ENCODE assay signal across 26 mouse cellular contexts in the genomic region with DNA sequence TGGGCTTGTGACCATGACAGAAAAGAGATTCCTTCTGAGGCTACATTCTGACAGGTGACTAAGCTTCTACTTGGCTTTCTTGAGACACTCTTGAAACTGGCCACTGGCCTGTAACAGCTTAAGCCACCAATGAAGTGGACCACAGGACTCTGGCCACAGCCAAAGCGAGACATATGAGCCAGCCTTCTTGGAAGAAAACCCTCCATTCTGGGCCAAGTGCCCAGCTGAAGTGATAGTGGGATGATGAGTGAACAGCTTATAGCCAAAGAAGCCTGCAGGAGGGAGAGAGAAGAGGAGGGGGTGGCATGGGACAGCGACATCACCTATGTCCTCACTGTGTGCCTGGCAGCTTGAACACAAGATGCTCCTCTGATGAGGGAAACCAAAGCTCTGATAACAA.
A peak's percentile ranks its signal among the peaks of the same experiment; 100 is the strongest.
DNase-seq lines count a peak whose midpoint lies in the region; ATAC-seq lines count a peak whose summit lies in the region.
"Had no signal": no experiment of that assay in that cellular context is flagged by ENCODE, and none has a peak within 500 bp of the region (broad histone marks: within the 10 kb centered on the region; RNA-seq: fewer than 3 reads in every experiment).

No protein-coding gene starts in this region.

- no peak overlapping the region for H3K9ac ChIP-seq in midbrain, embryonic 11.5 days (ENCODE audit: low read length)
- no peak overlapping the region for H3K9ac ChIP-seq in midbrain, embryonic 16.5 days (ENCODE audit: low read depth, low read length)
- H3K9ac ChIP-seq: embryonic facial prominence, embryonic 13.5 days; embryonic facial prominence, embryonic 15.5 days; forebrain, embryonic 12.5 days had no signal

- H3K4me1 ChIP-seq in midbrain, embryonic 11.5 days (ENCODE audit: control insufficient read depth, insufficient read depth, low read length), result no peaks in the 10 kb centered on the region
- H3K4me1 ChIP-seq in midbrain, embryonic 16.5 days (ENCODE audit: control insufficient read depth, insufficient read depth, low read length), result no peaks in the 10 kb centered on the region
- H3K4me1 ChIP-seq: forebrain, embryonic 12.5 days had no signal

- no peak overlapping the region for H3K4me2 ChIP-seq in midbrain, embryonic 11.5 days
- H3K4me2 ChIP-seq in midbrain, embryonic 16.5 days (ENCODE audit: low read length), result no peak overlapping the region
- H3K4me2 ChIP-seq: embryonic facial prominence, embryonic 13.5 days; embryonic facial prominence, embryonic 15.5 days; forebrain, embryonic 12.5 days had no signal

- peak; percentile 47; the same call in 1 of the 2 replicates for ATAC-seq in frontal cortex, adult (ENCODE audit: low TSS enrichment)
- ATAC-seq in midbrain, embryonic 11.5 days (ENCODE audit: low FRiP score), result no peak
- no peak for ATAC-seq in midbrain, embryonic 16.5 days
- ATAC-seq: activated CD4-positive, CD25-positive, alpha-beta regulatory T cell, adult 4 months; CD4-positive, CD25-positive, alpha-beta regulatory T cell, adult 4 months; forebrain, embryonic 14.5 days; forebrain, embryonic 16.5 days; Patski had no signal

- WGBS in midbrain, embryonic 11.5 days, result 92% methylated on average over 2 of the region's 2 CpGs
- WGBS in midbrain, embryonic 16.5 days, result 88% methylated on average over 2 of the region's 2 CpGs

- H3K9me3 ChIP-seq in midbrain, embryonic 11.5 days (ENCODE audit: control insufficient read depth, low read length), result no peaks in the 10 kb centered on the region; the same call in 1 of the 2 replicates
- no peaks in the 10 kb centered on the region for H3K9me3 ChIP-seq in midbrain, embryonic 16.5 days (replicated peaks; ENCODE audit: control insufficient read depth, low read length, poor library complexity, severe bottlenecking)
- H3K9me3 ChIP-seq: embryonic facial prominence, embryonic 15.5 days had no signal

- H3K27me3 ChIP-seq in midbrain, embryonic 11.5 days (ENCODE audit: control insufficient read depth, insufficient read depth, low read length), result peaks cover 3% of the 10 kb centered on the region; the same call in 1 of the 2 replicates
- peaks cover 11% of the 10 kb centered on the region for H3K27me3 ChIP-seq in midbrain, embryonic 16.5 days (ENCODE audit: control insufficient read depth, insufficient read depth, low read depth, low read length)
- H3K27me3 ChIP-seq: CH12.LX, Patski had no signal

- peak; percentile 91 to 95 for DNase-seq in cerebellum, postnatal 10 days
- DNase-seq in cerebellum, postnatal 36 days, result no peak
- no peak for DNase-seq in frontal cortex, postnatal 14 days (ENCODE audit: low spot score in 2 of 2)
- peak; percentile 56 for DNase-seq in midbrain, embryonic 11.5 days (ENCODE audit: low spot score, missing footprints)
- DNase-seq: adrenal gland, adult 2 months; adrenal gland, postnatal 10 days; adrenal gland, postnatal 25 days; B cell, adult 2 months; cerebellum, adult 11 months; cerebellum, adult 18-20 months; cerebellum, adult 9-10 months; embryo, embryonic 11 days had no signal

- no peak overlapping the region for H3K27ac ChIP-seq in midbrain, embryonic 11.5 days (ENCODE audit: low read depth, low read length)
- no peak overlapping the region for H3K27ac ChIP-seq in midbrain, embryonic 16.5 days (ENCODE audit: low read length)
- H3K27ac ChIP-seq: embryonic facial prominence, embryonic 13.5 days; embryonic facial prominence, embryonic 15.5 days; forebrain, embryonic 10.5 days; forebrain, embryonic 12.5 days had no signal

- H3K36me3 ChIP-seq in midbrain, embryonic 11.5 days (ENCODE audit: control insufficient read depth, insufficient read depth, low read length), result no peaks in the 10 kb centered on the region
- H3K36me3 ChIP-seq in midbrain, embryonic 16.5 days (ENCODE audit: control insufficient read depth, insufficient read depth, low read length), result no peaks in the 10 kb centered on the region
- H3K36me3 ChIP-seq: embryonic facial prominence, embryonic 13.5 days; embryonic facial prominence, embryonic 15.5 days; forebrain, embryonic 10.5 days; forebrain, embryonic 12.5 days; G1E had no signal

- H3K4me3 ChIP-seq in midbrain, embryonic 11.5 days (ENCODE audit: low read depth, low read length), result no peak overlapping the region
- no peak overlapping the region for H3K4me3 ChIP-seq in midbrain, embryonic 16.5 days (ENCODE audit: low read depth, low read length)
- H3K4me3 ChIP-seq: embryonic facial prominence, embryonic 13.5 days; embryonic facial prominence, embryonic 15.5 days; erythroblast, embryonic 14.5 days; forebrain, embryonic 10.5 days; forebrain, embryonic 12.5 days had no signal

Comparison
In these comparisons a context has a peak if more than half of its experiments do, and no peak if none do; other contexts are left out.
1. DNase-seq: peak in cerebellum, postnatal 10 days (2 of 2) and midbrain, embryonic 11.5 days (single experiment); none in cerebellum, postnatal 36 days (0 of 2) and frontal cortex, postnatal 14 days (0 of 2).